Mouse (Mus musculus): Measurements from ENCODE around the gene Gzf1.

DNA sequence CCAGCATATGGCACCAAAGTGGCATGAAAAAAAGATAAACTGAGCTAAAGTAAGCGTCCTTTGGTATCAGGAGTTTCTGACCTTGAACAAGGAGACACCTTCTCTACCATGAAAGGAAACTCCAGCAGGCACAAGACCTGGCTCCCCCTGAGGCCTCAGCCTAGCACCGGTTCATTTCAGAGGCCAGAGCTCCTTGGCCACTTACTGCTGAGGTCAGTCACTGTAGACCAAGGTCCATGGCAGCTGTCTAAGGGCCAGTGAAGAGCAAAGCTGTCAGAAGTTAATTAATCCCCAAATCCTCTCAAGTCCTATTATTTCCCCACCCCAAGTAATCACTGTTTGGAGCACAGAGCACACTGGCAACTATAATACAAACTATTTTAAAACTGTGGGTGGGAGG lies 36.2 kb downstream of the Gzf1 start:
- no peak for TF ChIP-seq POLR2A (IDR thresholded peaks at IDR 0.05; ENCODE audit: low read depth, low read length)
- no peak for TF ChIP-seq CTCF (conservative IDR thresholded peaks at IDR 0.05; ENCODE audit: insufficient read depth, insufficient read length, low read depth, low read length)
